Mouse (Mus musculus): ENCODE data around the gene Vps51. TPM values are rescaled to one million over a fixed set of nuclear protein-coding genes. Genes with fewer than 3 reads are reported as not detected.
A peak's percentile ranks its signal among the peaks of the same experiment; 100 is the strongest.
"Not testable (repeated sequence)": the region's sequence is repeated elsewhere in the genome, so short reads cannot be mapped to it uniquely, and the experiment has no call there.

The Vps51 gene
- polyA plus RNA-seq, 1 experiment from 2014 or later = 48.1 TPM

GRCm38 (mm10) chr19:6046294-6047153 lies 30.5 kb downstream of the Vps51 start, which contains the start of gene Syvn1:
Syvn1 (plus strand) TSS chr19:6046576.
- no peaks in the 10 kb centered on the region for H3K9me3 ChIP-seq
- peaks cover 35% of the 10 kb centered on the region for H3K36me3 ChIP-seq
- H3K27me3 ChIP-seq (replicated peaks) = no peaks in the 10 kb centered on the region
- peak within 1 kb of the TSS; percentile 99 for H3K4me2 ChIP-seq
- H3K9ac ChIP-seq = peak within 1 kb of the TSS; percentile 96
- H3K27ac ChIP-seq (replicated peaks) = peak within 1 kb of the TSS; percentile 99
- under 1% methylated on average over 65 of the region's 65 CpGs for WGBS
- ATAC-seq (ENCODE audit: extremely low read depth, insufficient number of reproducible peaks, low FRiP score, low TSS enrichment) = peak; percentile 76
- H3K4me3 ChIP-seq = peak within 1 kb of the TSS; percentile 96
- H3K4me1 ChIP-seq = peaks cover 25% of the 10 kb centered on the region

DNA sequence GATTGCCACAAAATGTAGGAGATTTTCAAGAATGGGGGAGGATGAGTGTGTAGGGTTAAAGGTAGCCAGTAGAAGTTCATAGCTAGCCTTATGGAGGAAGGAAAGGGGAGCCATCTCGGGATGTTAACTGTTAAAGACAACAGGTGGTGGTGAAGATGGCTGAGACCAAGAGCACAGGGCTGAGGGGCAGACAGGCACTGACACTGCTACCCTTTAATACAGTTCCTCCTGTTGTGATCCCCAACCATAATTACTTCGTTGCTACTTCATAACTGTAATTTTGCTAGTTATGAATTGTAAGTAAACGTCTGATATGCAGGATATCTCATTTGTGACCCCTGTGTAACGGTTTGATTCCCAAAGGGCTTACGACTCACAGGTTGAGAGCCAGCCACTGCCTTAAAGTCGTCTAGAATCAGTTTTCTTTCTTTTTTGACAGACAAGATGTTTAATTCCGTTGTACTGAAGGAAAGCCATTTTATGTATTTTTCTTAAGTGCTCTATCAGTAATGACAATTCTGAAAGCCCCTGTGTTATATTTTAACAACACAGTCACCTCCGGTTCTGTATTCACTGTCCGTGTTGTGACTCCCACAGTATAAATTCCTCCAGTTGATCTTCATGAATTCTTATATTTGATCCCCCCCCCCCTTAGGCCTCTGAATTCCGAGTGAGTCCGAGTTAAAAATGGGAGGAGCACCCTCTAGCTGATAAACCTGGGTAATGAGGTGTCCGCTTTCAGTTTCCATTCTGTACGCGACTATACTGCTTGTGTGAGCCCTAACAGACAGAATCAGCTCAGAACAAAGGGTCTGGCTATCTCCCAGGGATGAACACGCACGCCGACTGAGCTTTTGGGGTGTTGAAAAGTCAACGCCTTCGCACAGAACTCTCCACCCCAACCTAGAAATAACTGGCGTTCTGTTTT lies 31.4 kb downstream of the Vps51 start:
- Histone ChIP-seq H3K27me3 (replicated peaks) (no peaks in the 10 kb centered on the region), H3K27ac (replicated peaks) (peak overlapping the region; percentile 99), H3K4me1 (peaks cover 25% of the 10 kb centered on the region), H3K4me3 (peak overlapping the region; percentile 96), H3K4me2 (peak overlapping the region; percentile 99), H3K9me3 (no peaks in the 10 kb centered on the region), H3K36me3 (peaks cover 26% of the 10 kb centered on the region), H3K9ac (peak overlapping the region; percentile 96)
- no peak for ATAC-seq (ENCODE audit: extremely low read depth, insufficient number of reproducible peaks, low FRiP score, low TSS enrichment)
- 15% methylated on average over 20 of the region's 20 CpGs for WGBS

- H3K9me3 ChIP-seq; H3K9ac ChIP-seq; H3K27ac ChIP-seq (replicated peaks); H3K27me3 ChIP-seq (replicated peaks); ATAC-seq (ENCODE audit: extremely low read depth, insufficient number of reproducible peaks, low FRiP score, low TSS enrichment); H3K4me3 ChIP-seq; H3K4me2 ChIP-seq: not testable (repeated sequence)
- 53% methylated on average over 4 of the region's 4 CpGs for WGBS
- Histone ChIP-seq H3K36me3 (peaks cover 11% of the 10 kb centered on the region), H3K4me1 (peaks cover 25% of the 10 kb centered on the region)
Measured at GRCm38 (mm10) chr19:6044102-6044501, 32.9 kb downstream of the Vps51 start.

GRCm38 (mm10) chr19:6042293-6042692 lies 34.7 kb downstream of the Vps51 start:
- Histone ChIP-seq H3K4me2 (no peak overlapping the region), H3K9me3 (no peaks in the 10 kb centered on the region), H3K4me3 (no peak overlapping the region), H3K27ac (replicated peaks) (no peak overlapping the region), H3K9ac (no peak overlapping the region; the same call in 1 of the 2 replicates), H3K36me3 (no peaks in the 10 kb centered on the region), H3K4me1 (peaks cover 10% of the 10 kb centered on the region), H3K27me3 (replicated peaks) (no peaks in the 10 kb centered on the region)
- WGBS = 71% methylated on average over 9 of the region's 9 CpGs
- ATAC-seq (ENCODE audit: extremely low read depth, insufficient number of reproducible peaks, low FRiP score, low TSS enrichment) = no peak

DNA sequence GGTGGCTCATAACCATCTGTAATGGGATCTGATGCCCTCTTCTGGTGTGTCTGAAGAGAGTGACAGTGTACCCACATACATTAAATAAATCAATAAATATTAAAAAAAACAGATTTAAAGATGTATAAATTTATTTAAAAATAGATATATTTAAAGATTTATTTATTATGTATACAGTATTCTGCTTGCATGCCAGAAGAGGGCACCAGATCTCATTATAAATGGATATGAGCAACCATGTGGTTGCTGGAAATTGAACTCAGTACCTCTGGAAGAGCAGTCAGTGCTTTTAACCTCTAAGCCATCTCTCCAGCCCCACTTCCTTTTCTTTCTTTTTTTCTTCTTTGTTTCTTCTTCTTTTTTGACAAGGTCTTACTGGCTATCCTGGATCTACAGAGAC lies 37.0 kb downstream of the Vps51 start:
- H3K36me3 ChIP-seq = no peaks in the 10 kb centered on the region
- no peak for ATAC-seq (ENCODE audit: extremely low read depth, insufficient number of reproducible peaks, low FRiP score, low TSS enrichment)
- no peak overlapping the region for H3K4me2 ChIP-seq
- H3K9me3 ChIP-seq = no peaks in the 10 kb centered on the region
- H3K4me3 ChIP-seq = no peak overlapping the region
- H3K27ac ChIP-seq (replicated peaks) = no peak overlapping the region
- H3K9ac ChIP-seq = no peak overlapping the region
- peaks cover 1% of the 10 kb centered on the region for H3K4me1 ChIP-seq
- no peaks in the 10 kb centered on the region for H3K27me3 ChIP-seq (replicated peaks)

- no peaks in the 10 kb centered on the region for H3K27me3 ChIP-seq (replicated peaks)
- ATAC-seq (ENCODE audit: extremely low read depth, insufficient number of reproducible peaks, low FRiP score, low TSS enrichment) = no peak
- H3K4me2 ChIP-seq = no peak overlapping the region
- no peak overlapping the region for H3K27ac ChIP-seq (replicated peaks)
- no peaks in the 10 kb centered on the region for H3K4me1 ChIP-seq
- H3K9me3 ChIP-seq = no peaks in the 10 kb centered on the region
- no peak overlapping the region for H3K9ac ChIP-seq
- no peaks in the 10 kb centered on the region for H3K36me3 ChIP-seq
- 71% methylated on average over 7 of the region's 7 CpGs for WGBS
- H3K4me3 ChIP-seq = no peak overlapping the region
Measured at GRCm38 (mm10) chr19:6038326-6038725, 38.7 kb downstream of the Vps51 start.

- no peak overlapping the region for H3K9ac ChIP-seq
- H3K27me3 ChIP-seq (replicated peaks) = no peaks in the 10 kb centered on the region
- no peak overlapping the region for H3K27ac ChIP-seq (replicated peaks)
- ATAC-seq (ENCODE audit: extremely low read depth, insufficient number of reproducible peaks, low FRiP score, low TSS enrichment) = no peak
- no peak overlapping the region for H3K4me3 ChIP-seq
- H3K9me3 ChIP-seq = no peaks in the 10 kb centered on the region
- H3K4me2 ChIP-seq = no peak overlapping the region
- no peaks in the 10 kb centered on the region for H3K4me1 ChIP-seq
- H3K36me3 ChIP-seq = no peaks in the 10 kb centered on the region
Measured at GRCm38 (mm10) chr19:6037695-6038094, 39.3 kb downstream of the Vps51 start.

DNA sequence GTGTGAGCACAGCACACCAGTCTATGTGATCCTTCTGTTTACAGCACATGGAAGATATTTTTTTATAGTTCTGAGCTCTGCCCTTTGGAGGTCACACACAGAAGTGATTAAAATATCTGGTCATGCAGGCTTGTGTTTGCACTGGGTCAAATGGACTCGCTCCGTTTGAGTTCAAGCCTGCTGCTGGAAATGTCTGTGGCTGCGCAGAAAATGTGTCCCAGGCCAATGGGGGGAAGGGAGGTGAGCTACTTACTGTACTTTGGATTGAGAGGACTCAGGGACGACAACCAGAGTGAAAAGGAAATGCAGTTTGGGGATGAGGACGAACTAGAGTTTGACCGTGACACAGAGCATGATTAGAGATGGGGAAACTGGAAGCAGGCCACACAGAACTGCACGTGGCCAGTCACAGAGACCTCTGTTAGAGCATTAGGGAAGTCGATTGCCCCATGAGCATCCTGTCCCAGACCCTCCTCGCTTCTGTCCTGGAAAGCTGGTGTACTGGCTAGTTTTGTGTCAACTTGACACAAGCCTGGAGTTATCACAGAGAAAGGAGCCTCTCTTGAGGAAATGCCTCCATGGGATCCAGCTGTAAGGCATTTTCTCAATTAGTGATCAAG lies 41.0 kb downstream of the Vps51 start:
- H3K4me2 ChIP-seq = no peak overlapping the region
- no peaks in the 10 kb centered on the region for H3K36me3 ChIP-seq
- no peak for ATAC-seq (ENCODE audit: extremely low read depth, insufficient number of reproducible peaks, low FRiP score, low TSS enrichment)
- no peaks in the 10 kb centered on the region for H3K9me3 ChIP-seq
- 68% methylated on average over 9 of the region's 9 CpGs for WGBS
- peaks cover 4% of the 10 kb centered on the region; the same call in 1 of the 2 replicates for H3K27me3 ChIP-seq (replicated peaks)
- H3K27ac ChIP-seq (replicated peaks) = no peak overlapping the region
- H3K9ac ChIP-seq = no peak overlapping the region
- no peak overlapping the region for H3K4me3 ChIP-seq
- no peaks in the 10 kb centered on the region for H3K4me1 ChIP-seq

DNA sequence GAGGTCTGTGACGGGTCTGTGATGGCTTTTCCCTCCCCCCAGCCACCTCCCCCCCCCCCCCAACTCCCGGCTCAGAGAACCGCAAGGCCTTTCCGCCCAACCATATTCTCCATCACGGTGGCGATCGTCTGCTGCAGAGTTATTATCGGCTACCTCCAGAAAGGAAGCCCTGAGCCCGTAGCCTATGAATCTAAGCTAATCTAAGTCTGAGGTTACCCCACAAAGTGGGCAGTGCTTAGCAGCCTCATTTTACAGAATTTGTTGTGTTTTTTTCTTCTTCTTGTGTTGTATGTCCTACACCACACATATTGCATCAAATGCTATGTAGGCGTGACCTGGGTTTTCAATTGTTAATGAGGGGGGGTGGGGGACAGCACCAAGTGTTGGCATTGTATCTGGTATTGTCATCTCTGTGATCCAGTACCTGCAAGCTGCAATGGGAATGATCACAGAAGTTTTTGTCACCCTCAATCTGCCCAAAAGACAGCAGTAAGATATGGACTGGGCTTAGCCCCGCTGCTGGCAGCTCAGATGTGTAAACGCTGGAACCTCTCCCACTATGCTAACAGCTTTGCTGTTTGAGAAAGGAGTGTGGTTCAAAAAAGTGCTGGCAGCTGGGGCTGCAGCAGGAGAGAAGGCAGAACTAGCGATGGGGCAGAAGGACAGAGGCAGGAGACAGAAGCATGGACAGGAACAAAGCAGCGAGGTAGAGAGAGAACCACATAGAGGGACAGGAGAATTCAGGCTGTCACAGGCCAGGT lies 46.3 kb downstream of the Vps51 start:
- 66% methylated on average over 14 of the region's 14 CpGs for WGBS
- H3K27me3 ChIP-seq (replicated peaks) = peaks cover 8% of the 10 kb centered on the region; the same call in 1 of the 2 replicates
- no peak overlapping the region for H3K4me2 ChIP-seq
- no peak overlapping the region for H3K4me3 ChIP-seq
- no peaks in the 10 kb centered on the region for H3K4me1 ChIP-seq
- no peaks in the 10 kb centered on the region for H3K36me3 ChIP-seq
- H3K9ac ChIP-seq = no peak overlapping the region
- no peak for ATAC-seq (ENCODE audit: extremely low read depth, insufficient number of reproducible peaks, low FRiP score, low TSS enrichment)
- H3K27ac ChIP-seq (replicated peaks) = no peak overlapping the region
- no peaks in the 10 kb centered on the region for H3K9me3 ChIP-seq

- H3K9me3 ChIP-seq = no peaks in the 10 kb centered on the region
- WGBS = 76% methylated on average over 9 of the region's 9 CpGs
Measured at GRCm38 (mm10) chr19:6029426-6029825, 47.6 kb downstream of the Vps51 start.

More at GRCm38 (mm10) chr19:6029426-6029825, 47.6 kb downstream of the Vps51 start:
- no peaks in the 10 kb centered on the region for H3K4me1 ChIP-seq
- no peak overlapping the region for H3K27ac ChIP-seq (replicated peaks)
- no peaks in the 10 kb centered on the region for H3K36me3 ChIP-seq
- H3K4me2 ChIP-seq = no peak overlapping the region
- no peak for ATAC-seq (ENCODE audit: extremely low read depth, insufficient number of reproducible peaks, low FRiP score, low TSS enrichment)
- H3K4me3 ChIP-seq = no peak overlapping the region
- H3K9ac ChIP-seq = no peak overlapping the region
- peaks cover 8% of the 10 kb centered on the region; the same call in 1 of the 2 replicates for H3K27me3 ChIP-seq (replicated peaks)
